20 mouse cellular contexts compared by ENCODE assay signal in the genomic region with DNA sequence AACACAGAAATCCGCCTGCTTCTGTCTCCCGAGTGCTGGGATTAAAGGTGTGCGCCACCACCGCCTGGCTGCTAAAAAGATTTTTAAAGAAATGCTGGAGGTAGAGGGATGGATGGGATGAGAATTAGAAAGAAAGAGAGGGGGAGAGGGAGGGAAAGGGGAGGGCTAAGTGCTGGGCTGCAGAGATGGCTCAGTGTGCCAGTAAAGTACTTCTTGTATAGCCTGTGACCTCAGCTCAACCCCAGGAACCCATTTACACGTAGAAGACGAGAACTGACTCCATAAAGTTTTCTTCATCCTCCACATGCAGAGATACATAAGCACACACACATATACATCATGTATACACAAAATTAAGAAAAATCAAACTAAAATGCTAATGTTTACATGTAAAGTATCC.
"Had no signal": no experiment of that assay in that cellular context is flagged by ENCODE, and none has a peak within 500 bp of the region (broad histone marks: within the 10 kb centered on the region; RNA-seq: fewer than 3 reads in every experiment).

No protein-coding gene starts in this region.

- H3K27me3 ChIP-seq: midbrain, embryonic 12.5 days; neural tube, embryonic 13.5 days; neural tube, embryonic 15.5 days; stomach, embryonic 15.5 days had no signal

- H3K4me3 ChIP-seq: midbrain, embryonic 10.5 days; midbrain, embryonic 12.5 days; myocyte; neural tube, embryonic 13.5 days; neural tube, embryonic 15.5 days; stomach, embryonic 15.5 days had no signal

- ATAC-seq: midbrain, embryonic 16.5 days had no signal

- H3K9ac ChIP-seq: liver, embryonic 14.5 days; lung, embryonic 14.5 days; midbrain, embryonic 12.5 days; neural tube, embryonic 13.5 days; neural tube, embryonic 15.5 days; stomach, embryonic 15.5 days had no signal

- H3K4me2 ChIP-seq: lung, embryonic 14.5 days; midbrain, embryonic 12.5 days; neural tube, embryonic 13.5 days; neural tube, embryonic 15.5 days; stomach, embryonic 15.5 days had no signal

- H3K27ac ChIP-seq: liver, embryonic 14.5 days; midbrain, embryonic 10.5 days; midbrain, embryonic 12.5 days; neural tube, embryonic 13.5 days; neural tube, embryonic 15.5 days; stomach, embryonic 15.5 days had no signal

- DNase-seq: lung, adult 18-20 months; lung, embryonic 14.5 days; lung, postnatal 14 days; lung, postnatal 36 days; midbrain, embryonic 14.5 days; retina, postnatal 1 day; right cerebral cortex, adult 18-20 months; right cerebral cortex, postnatal 25 days; right cerebral cortex, postnatal 4 days; thymus, adult 18-20 months; thymus, postnatal 14 days; thymus, postnatal 36 days had no signal

- H3K9me3 ChIP-seq: midbrain, embryonic 10.5 days; midbrain, embryonic 12.5 days; neural tube, embryonic 13.5 days; neural tube, embryonic 15.5 days; stomach, embryonic 15.5 days had no signal

- H3K4me1 ChIP-seq: midbrain, embryonic 10.5 days; midbrain, embryonic 12.5 days; neural tube, embryonic 13.5 days; neural tube, embryonic 15.5 days; stomach, embryonic 15.5 days had no signal
